Mouse (Mus musculus) forebrain, embryonic 15.5 days (tissue): ENCODE results near the gene Mybl2. TPM values are rescaled to one million over a fixed set of nuclear protein-coding genes. Genes with fewer than 3 reads are reported as not detected.

Source experiments
- ATAC-seq: fragments of 200-750 bp; cut with Nextera tagmentation; replicated peaks from 2 replicates; pipeline ENCODE4 v1.8.0; 2017; ENCODE audit warnings: mild to moderate bottlenecking, moderate TSS enrichment, moderate library complexity
- H3K27ac ChIP-seq: fragments of 300-500 bp; sonication (generic); replicated peaks from 2 replicates; pipeline ENCODE4 v1.5.1; 2015; ENCODE audit warnings: mild to moderate bottlenecking, inconsistent platforms
- H3K27me3 ChIP-seq: fragments of 300-500 bp; sonication (generic); 2 replicates; pipeline ENCODE4 v1.6.1; 2015; ENCODE audit warnings: inconsistent platforms
- H3K36me3 ChIP-seq: fragments of 300-500 bp; sonication (generic); 2 replicates; pipeline ENCODE4 v1.6.1; 2015; ENCODE audit warnings: mild to moderate bottlenecking, inconsistent platforms
- H3K4me1 ChIP-seq: fragments of 300-500 bp; sonication (generic); 2 replicates; pipeline ENCODE4 v1.6.1; 2015; ENCODE audit warnings: inconsistent platforms
- H3K4me2 ChIP-seq: fragments of 300-500 bp; sonication (generic); replicated peaks from 2 replicates; pipeline ENCODE4 v1.6.1; 2015; ENCODE audit warnings: mild to moderate bottlenecking, inconsistent platforms
- H3K4me3 ChIP-seq: fragments of 300-500 bp; sonication (generic); 2 replicates; pipeline ENCODE4 v1.5.1; 2015; ENCODE audit warnings: mild to moderate bottlenecking, inconsistent platforms
- H3K9ac ChIP-seq: fragments of 300-500 bp; sonication (generic); replicated peaks from 2 replicates; pipeline ENCODE4 v1.6.1; 2015; ENCODE audit warnings: mild to moderate bottlenecking, inconsistent platforms
- H3K9me3 ChIP-seq: fragments of 300-500 bp; sonication (generic); 2 replicates; pipeline ENCODE4 v1.6.1; 2016; ENCODE audit warnings: inconsistent platforms
- WGBS: fragments of 180-500 bp; shearing (Covaris S2); methylation state at CpG from one replicate; pipeline ENCODE4 v1.1.7; 2015; ENCODE audit warnings: mixed read lengths; 5-methylcytosine and 5-hydroxymethylcytosine counted together
- polyA plus RNA-seq: library from polyadenylated mRNA; unstranded; fragments of >200 nt; fragmentation: Nextera tagmentation; extraction: Ambion mirVana; gene quantifications from 2 replicates; pipeline ENCODE4 v1.2.1, GENCODE M21; 2015

The Mybl2 gene
- 11.8 and 14.3 TPM in 2 replicates for polyA plus RNA-seq

DNA sequence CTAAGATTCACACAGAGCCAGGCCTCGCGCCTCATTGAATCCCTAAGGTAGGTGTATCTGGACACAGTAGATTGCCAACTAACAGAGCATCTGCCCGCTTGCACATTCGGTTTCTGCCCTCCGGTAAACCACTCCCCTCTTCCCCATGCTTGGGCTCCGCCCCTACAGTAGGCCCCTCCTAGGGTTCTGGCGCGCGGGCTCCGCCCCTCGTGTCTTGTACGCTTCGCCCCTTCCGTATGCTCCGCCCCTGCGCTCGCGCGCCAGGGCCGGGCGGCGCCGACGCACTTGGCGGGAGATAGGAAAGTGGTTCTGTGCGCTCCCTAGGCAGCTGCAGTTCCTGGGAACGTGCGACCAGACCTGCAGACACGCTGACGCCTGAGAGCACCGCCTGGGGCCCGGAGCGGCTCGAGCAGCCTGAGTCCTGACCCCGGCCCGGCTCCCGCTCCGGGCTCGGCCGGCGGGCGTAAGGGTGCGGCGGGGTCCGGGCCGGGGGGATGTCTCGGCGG, at the start of gene Mybl2:
Gene Mybl2 (plus strand): TSS at position 353 of the 506 bp plus-strand sequence.
- Histone ChIP-seq H3K27ac (no peak within 1 kb of the TSS), H3K9me3 (no peaks in the 10 kb centered on the region), H3K36me3 (no peaks in the 10 kb centered on the region), H3K27me3 (no peaks in the 10 kb centered on the region), H3K4me1 (peaks cover 24% of the 10 kb centered on the region), H3K4me3 (peak within 1 kb of the TSS; percentile 46), H3K4me2 (peak within 1 kb of the TSS; percentile 83), H3K9ac (peak within 1 kb of the TSS; percentile 13)
- ATAC-seq: peak; percentile 99
- under 1% methylated on average over 48 of the region's 48 CpGs for whole genome bisulfite sequencing

DNA sequence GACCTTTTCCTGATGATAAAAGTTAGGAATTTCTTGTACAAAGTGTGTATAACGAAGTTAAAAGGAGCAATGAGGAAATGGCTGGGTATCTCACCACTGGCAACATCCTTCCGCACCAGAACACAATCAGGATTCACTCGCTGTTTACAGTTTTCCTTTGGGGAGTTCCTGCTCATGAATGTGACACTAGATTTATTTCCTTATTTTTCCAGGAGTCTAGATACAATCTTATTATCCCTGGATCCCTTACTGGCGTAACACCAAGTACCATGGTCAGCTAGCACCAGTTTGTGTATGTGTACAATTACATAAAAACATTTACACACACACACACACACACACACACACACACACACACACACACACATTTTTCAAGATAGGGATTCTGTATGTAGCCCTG, 47.2 kb upstream of the Mybl2 start:
- 82% methylated on average over 4 of the region's 4 CpGs for WGBS
- Histone ChIP-seq H3K9me3 (no peaks in the 10 kb centered on the region), H3K4me2 (no peak overlapping the region), H3K4me3 (no peak overlapping the region), H3K27me3 (no peaks in the 10 kb centered on the region), H3K36me3 (no peaks in the 10 kb centered on the region), H3K4me1 (no peaks in the 10 kb centered on the region), H3K9ac (no peak overlapping the region), H3K27ac (no peak overlapping the region)
- ATAC-seq: no peak

DNA sequence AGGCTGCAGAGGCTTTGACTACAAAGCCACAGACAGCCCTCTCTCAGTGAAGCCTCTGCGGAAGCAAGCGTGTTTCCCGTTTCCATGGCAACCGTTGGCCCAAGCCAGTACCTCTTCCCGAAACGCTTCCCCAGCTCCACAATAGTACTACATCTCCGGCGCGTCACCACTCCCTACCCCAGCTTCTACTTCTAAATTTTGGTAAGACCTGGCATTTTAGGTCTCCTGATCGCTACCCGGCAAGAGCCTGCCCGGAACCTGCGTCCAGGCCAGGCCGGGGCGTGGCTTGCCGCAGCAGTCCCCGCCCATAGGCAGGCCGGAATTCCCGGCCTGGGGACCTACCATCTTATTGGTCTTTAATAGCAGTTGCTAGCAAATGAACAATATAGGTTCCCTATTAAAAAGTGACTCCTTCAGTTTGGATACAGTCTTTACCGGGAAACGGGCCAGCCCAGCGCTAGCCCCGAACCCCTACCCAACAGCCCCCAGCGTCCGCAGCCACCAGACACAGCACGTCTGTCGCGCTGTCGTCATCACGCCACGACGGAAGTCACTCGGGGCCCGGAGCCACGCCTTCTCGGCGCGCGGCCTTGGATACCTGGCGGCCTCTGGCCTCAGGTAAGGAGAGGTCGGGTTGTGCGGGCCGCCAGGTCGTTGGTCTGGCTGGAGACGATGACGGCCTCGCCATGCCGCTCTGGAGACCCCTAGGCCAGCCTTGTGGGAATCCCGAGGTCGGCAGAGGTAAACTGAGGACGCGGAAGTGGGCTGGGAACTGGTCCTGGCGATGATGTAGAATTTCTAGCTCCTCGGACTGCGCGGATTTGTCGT, 37.4 kb upstream of the Mybl2 start, which contains the start of gene Ift52:
Gene Ift52 (plus strand): TSS at position 439 of the 828 bp plus-strand sequence.
- H3K27me3 ChIP-seq: no peaks in the 10 kb centered on the region
- H3K9ac ChIP-seq: peak within 1 kb of the TSS; percentile 83
- H3K36me3 ChIP-seq: no peaks in the 10 kb centered on the region
- H3K9me3 ChIP-seq: no peaks in the 10 kb centered on the region
- H3K4me3 ChIP-seq: peak within 1 kb of the TSS; percentile 99
- H3K4me1 ChIP-seq: peaks cover 15% of the 10 kb centered on the region
- under 1% methylated on average over 57 of the region's 57 CpGs for WGBS
- peak within 1 kb of the TSS; percentile 50 for H3K4me2 ChIP-seq
- H3K27ac ChIP-seq: peak within 1 kb of the TSS; percentile 85
- peak; percentile 97 for ATAC-seq

DNA sequence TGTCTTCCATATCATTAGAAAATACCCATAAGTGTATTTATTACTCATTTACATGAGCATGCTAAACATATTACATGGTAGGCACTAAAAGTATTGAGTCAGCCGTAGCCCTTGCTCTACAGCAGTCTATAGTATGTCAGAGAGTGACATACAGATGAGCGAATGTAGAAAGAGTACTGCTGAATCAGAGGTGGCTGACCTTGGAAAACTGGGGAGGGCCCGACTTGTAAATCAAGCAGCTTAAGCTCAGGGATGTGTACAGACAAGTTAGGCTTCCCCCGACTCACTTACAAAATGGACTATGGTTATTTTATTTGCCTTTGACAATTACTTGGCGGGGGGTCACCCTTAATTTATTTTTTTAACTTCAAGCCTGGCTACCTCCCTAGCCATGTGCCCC, 23.2 kb upstream of the Mybl2 start:
- Histone ChIP-seq H3K36me3 (peaks cover 88% of the 10 kb centered on the region), H3K4me2 (no peak overlapping the region), H3K9me3 (no peaks in the 10 kb centered on the region), H3K4me1 (no peaks in the 10 kb centered on the region), H3K9ac (no peak overlapping the region), H3K4me3 (no peak overlapping the region), H3K27ac (no peak overlapping the region), H3K27me3 (no peaks in the 10 kb centered on the region)
- 88% methylated on average over 5 of the region's 5 CpGs for WGBS
- ATAC-seq: no peak

DNA sequence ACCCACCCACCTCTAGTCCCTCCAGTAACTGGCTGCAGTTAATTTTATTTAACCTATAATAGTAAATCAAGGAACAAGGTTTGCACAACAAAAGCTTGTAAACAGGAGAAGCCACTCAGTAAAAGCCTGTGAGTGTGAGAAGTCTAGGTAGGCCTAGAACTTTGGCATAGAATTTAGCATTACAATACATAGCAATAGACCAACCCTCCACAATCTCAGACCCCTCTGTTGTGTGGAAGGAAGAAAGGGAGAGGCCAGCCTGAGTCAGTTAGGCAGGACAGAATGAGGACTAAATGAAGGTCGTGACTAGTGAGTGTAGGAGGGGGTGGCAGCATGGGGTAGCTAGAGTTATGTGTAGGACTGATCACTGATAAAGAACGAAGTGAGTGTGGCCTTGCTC, 22.7 kb upstream of the Mybl2 start:
- Histone ChIP-seq H3K27me3 (no peaks in the 10 kb centered on the region), H3K36me3 (peaks cover 90% of the 10 kb centered on the region), H3K4me1 (no peaks in the 10 kb centered on the region), H3K4me2 (no peak overlapping the region), H3K4me3 (no peak overlapping the region), H3K9ac (no peak overlapping the region), H3K9me3 (no peaks in the 10 kb centered on the region), H3K27ac (no peak overlapping the region)
- WGBS: 74% methylated on average over 2 of the region's 2 CpGs
- ATAC-seq: no peak

DNA sequence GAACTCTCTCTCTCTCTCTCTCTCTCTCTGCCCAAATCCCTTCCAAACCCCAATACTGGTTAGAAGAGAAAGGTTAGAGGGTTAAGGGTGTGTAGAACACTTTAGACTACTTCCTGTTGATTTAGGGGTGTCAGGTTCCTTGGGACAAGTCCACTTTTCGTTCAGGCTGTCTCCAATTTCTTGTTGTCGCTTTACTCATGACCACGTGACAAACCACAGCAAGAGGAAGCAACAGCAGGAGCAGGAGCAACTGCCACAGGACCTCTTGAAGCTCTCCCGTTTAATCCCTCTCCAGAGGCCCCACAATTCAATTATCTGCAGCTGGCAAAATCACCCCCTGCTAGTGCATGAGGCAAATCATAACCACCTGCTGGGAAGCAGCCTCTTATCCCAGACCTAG, 21.9 kb upstream of the Mybl2 start:
- Histone ChIP-seq H3K27me3 (no peaks in the 10 kb centered on the region), H3K9ac (no peak overlapping the region), H3K36me3 (peaks cover 88% of the 10 kb centered on the region), H3K27ac (no peak overlapping the region), H3K4me1 (no peaks in the 10 kb centered on the region), H3K4me3 (no peak overlapping the region), H3K9me3 (no peaks in the 10 kb centered on the region), H3K4me2 (no peak overlapping the region)
- WGBS: 32% methylated on average over 4 of the region's 4 CpGs
- ATAC-seq: no peak

DNA sequence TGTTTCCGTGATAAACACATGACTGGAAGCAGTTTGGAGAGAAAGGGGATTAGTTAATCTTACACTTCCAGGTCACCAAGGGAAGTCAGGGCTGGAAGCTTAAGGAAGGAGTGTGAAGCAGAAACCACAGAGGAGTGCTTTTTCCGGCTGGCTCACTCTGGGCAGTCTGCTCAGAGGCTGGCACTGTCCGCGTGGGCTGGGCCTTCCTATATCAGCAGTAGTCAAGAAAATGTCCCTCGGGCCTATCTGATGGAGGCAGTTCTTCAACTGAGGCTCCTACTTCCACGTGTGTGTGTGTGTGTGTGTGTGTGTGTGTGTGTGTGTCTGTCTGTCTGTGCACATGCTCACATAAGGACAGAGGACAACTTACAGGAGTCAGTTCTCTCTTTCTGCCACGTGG, 14.5 kb upstream of the Mybl2 start:
- Histone ChIP-seq H3K9me3 (no peaks in the 10 kb centered on the region), H3K4me3 (no peak overlapping the region), H3K9ac (no peak overlapping the region), H3K27me3 (no peaks in the 10 kb centered on the region), H3K36me3 (peaks cover 73% of the 10 kb centered on the region), H3K27ac (no peak overlapping the region), H3K4me2 (no peak overlapping the region), H3K4me1 (no peaks in the 10 kb centered on the region)
- WGBS: 94% methylated on average over 7 of the region's 7 CpGs
- ATAC-seq: no peak

DNA sequence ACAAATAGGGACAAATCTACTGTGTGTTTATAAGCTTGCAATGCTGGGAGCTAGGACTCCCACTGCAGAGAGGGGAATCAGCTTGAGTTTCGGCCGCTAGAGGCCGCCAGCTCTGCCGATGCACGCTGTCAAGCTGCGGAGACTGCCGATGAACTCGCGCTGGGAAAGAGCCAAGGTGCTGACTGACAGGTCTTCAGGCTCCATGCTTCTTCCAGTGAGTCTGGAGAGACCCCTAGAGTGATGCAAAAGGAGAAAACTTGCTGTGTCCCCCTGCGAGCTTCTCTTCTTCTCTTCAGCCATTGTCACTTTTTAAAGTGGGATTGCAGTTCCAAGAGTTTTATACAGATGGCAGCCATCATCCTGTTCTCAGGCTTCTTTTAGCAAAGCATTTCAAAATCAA, 6.4 kb upstream of the Mybl2 start:
- H3K4me2 ChIP-seq: peak overlapping the region; percentile 50
- H3K9me3 ChIP-seq: no peaks in the 10 kb centered on the region
- peaks cover 32% of the 10 kb centered on the region for H3K36me3 ChIP-seq
- H3K4me3 ChIP-seq: peak overlapping the region; percentile 28
- no peaks in the 10 kb centered on the region for H3K27me3 ChIP-seq
- ATAC-seq: peak; percentile 81
- H3K27ac ChIP-seq: no peak overlapping the region
- 0 out of 2 replicates have a peak, but pooled peaks cover 2% of the 10 kb centered on the region for H3K4me1 ChIP-seq
- WGBS: 3% methylated on average over 10 of the region's 10 CpGs
- H3K9ac ChIP-seq: 0 out of 2 replicates have a peak overlapping the region, but pooled peaks have one; percentile 20

DNA sequence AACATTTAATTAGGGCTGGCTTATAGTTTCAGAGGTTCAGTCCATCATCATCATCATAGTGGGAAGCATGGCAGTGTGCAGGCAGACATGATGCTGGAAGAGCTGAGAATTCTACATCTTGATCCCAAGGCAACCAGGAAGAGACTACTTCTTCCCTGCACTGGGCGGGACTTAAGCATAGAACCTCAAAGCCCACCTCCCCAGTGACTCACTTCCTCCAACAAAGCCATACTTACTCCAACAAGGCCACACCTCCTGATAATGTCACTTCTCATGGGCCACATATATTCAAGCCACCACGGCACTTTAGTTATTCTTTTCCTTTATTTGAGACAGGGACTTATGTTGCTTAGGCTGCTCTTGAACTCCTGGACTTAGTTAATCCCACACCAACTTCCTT, 5.4 kb upstream of the Mybl2 start:
- Histone ChIP-seq H3K36me3 (peaks cover 23% of the 10 kb centered on the region; the same call in 1 of the 2 replicates), H3K27ac (no peak overlapping the region), H3K9me3 (no peaks in the 10 kb centered on the region), H3K9ac (no peak overlapping the region), H3K27me3 (no peaks in the 10 kb centered on the region), H3K4me2 (no peak overlapping the region), H3K4me1 (peaks cover 9% of the 10 kb centered on the region; the same call in 1 of the 2 replicates), H3K4me3 (no peak overlapping the region)
- WGBS: 93% methylated on average over 2 of the region's 2 CpGs
- ATAC-seq: no peak

DNA sequence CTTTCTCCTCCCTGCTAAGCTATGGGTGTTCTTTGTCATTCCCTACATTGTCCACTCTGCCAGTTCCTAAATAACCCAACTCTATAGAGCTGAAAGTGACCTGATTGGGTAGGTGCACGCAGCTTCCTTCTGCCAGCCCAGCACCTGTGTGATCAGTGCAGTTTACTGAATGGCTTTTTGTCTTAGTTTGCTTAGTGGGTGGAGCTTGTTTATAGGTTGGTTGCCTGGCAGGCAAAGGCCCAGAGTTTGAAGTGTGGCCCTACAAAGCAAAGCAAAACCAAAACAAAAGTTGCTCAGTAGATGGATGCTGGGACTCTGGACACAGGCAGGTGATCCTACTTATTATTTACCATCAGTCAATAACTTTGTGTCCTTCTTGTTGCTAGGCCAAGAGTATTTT, 2.8 kb upstream of the Mybl2 start:
- H3K4me2 ChIP-seq: no peak overlapping the region
- no peaks in the 10 kb centered on the region for H3K9me3 ChIP-seq
- H3K27ac ChIP-seq: no peak overlapping the region
- 47% methylated on average over 1 of the region's 1 CpGs for WGBS
- H3K4me3 ChIP-seq: no peak overlapping the region
- H3K27me3 ChIP-seq: no peaks in the 10 kb centered on the region
- H3K9ac ChIP-seq: no peak overlapping the region
- peaks cover 27% of the 10 kb centered on the region for H3K4me1 ChIP-seq
- no peak for ATAC-seq
- peaks cover 8% of the 10 kb centered on the region; the same call in 1 of the 2 replicates for H3K36me3 ChIP-seq

DNA sequence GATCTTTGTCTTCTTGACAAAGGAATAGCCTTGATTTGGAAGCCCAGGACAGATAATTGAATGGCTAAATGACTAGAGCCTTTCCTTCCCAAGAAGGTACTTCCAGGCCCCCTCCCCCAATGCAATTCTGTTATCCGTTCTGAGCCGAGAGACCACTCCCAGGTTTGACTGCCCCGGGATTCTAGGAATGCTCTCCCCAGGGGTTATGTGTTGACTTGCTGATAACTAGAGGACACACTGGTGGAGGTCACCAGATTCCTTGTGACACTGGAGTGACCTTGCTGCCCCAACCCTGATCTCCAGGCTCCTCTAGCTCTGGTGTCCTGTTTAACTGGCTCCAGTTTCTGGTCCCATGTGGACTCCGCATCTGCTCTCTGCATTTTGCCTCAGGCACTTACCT, 2.4 kb upstream of the Mybl2 start:
- no peaks in the 10 kb centered on the region for H3K9me3 ChIP-seq
- no peak overlapping the region for H3K27ac ChIP-seq
- no peak overlapping the region for H3K4me3 ChIP-seq
- peaks cover 4% of the 10 kb centered on the region; the same call in 1 of the 2 replicates for H3K36me3 ChIP-seq
- 42% methylated on average over 4 of the region's 4 CpGs for WGBS
- H3K4me2 ChIP-seq: no peak overlapping the region
- no peak overlapping the region for H3K9ac ChIP-seq
- no peaks in the 10 kb centered on the region for H3K27me3 ChIP-seq
- ATAC-seq: no peak
- H3K4me1 ChIP-seq: peaks cover 27% of the 10 kb centered on the region

DNA sequence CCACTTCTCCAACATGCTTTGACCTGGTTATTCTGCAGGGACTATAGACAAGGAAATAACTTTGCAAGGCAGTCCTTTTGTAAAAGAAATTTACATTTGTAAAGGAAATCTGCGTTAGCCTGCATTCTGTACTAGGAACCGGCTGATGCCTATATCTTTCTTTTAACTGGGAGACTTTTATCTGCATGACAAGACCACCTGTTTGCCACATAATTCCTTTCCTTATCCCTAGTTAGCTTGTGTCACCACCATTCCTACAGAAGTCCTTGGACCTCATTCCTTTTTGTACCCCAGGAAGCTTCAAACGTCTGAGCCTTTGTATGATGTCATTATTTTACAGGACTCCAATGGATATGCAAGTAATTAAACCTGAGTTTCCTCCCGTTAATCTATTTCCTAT, 1.7 kb upstream of the Mybl2 start:
- ATAC-seq: no peak
- Histone ChIP-seq H3K4me2 (no peak overlapping the region), H3K27ac (no peak overlapping the region), H3K36me3 (no peaks in the 10 kb centered on the region), H3K4me3 (no peak overlapping the region), H3K27me3 (no peaks in the 10 kb centered on the region), H3K9me3 (no peaks in the 10 kb centered on the region), H3K9ac (no peak overlapping the region), H3K4me1 (peaks cover 27% of the 10 kb centered on the region)
- 37% methylated on average over 4 of the region's 4 CpGs for WGBS
